ENCODE assay signal across 8 mouse cellular contexts in genomic region chr1:165658602-165659001, GRCm38 (mm10). TPM values are rescaled to one million over a fixed set of nuclear protein-coding genes. Genes with fewer than 3 reads are reported as not detected.
A peak's percentile ranks its signal among the peaks of the same experiment; 100 is the strongest.
DNase-seq lines count a peak whose midpoint lies in the region; ATAC-seq and TF ChIP-seq lines count a peak whose summit lies in the region.

No protein-coding gene starts in this region.

- H3K4me3 ChIP-seq in ES-Bruce4 (ENCODE audit: low read depth, low read length) = no peak overlapping the region
- no peak overlapping the region for H3K4me3 ChIP-seq in liver, embryonic 14.5 days (ENCODE audit: insufficient read depth in 1 of 2, low read depth in 2 of 2, low read length in 2 of 2)

- no peak for TF ChIP-seq POLR2A in ES-Bruce4 (IDR thresholded peaks at IDR 0.05; ENCODE audit: insufficient read depth, low read length)

- peak; percentile 89 for TF ChIP-seq CTCF in ES-Bruce4 (IDR thresholded peaks at IDR 0.05; ENCODE audit: low read depth, low read length)
- peak; percentile 86 for TF ChIP-seq CTCF in liver, embryonic 14.5 days (IDR thresholded peaks at IDR 0.05; ENCODE audit: low read depth)

- WGBS in liver, embryonic 14.5 days (ENCODE audit: insufficient replicate concordance) = 27% methylated on average over 5 of the region's 5 CpGs

- peak; percentile 57 for ATAC-seq in granulocyte monocyte progenitor cell, adult 5-6 weeks (replicated peaks; ENCODE audit: poor library complexity, severe bottlenecking)
- peak; percentile 32; the same call in 1 of the 2 replicates for ATAC-seq in liver, embryonic 14.5 days (ENCODE audit: insufficient read depth)

- H3K4me1 ChIP-seq in ES-Bruce4 (ENCODE audit: control insufficient read depth, insufficient read depth, low read length) = peaks cover 1% of the 10 kb centered on the region
- no peaks in the 10 kb centered on the region for H3K4me1 ChIP-seq in liver, embryonic 14.5 days (replicated peaks; ENCODE audit: control insufficient read depth in 2 of 2, insufficient read depth in 2 of 2, low read length in 1 of 2)

- H3K9ac ChIP-seq in ES-Bruce4 (ENCODE audit: low read depth, poor library complexity, severe bottlenecking) = no peak overlapping the region
- H3K9ac ChIP-seq in liver, embryonic 14.5 days (replicated peaks) = no peak overlapping the region

- H3K27ac ChIP-seq in ES-Bruce4 (ENCODE audit: insufficient read depth, low read length) = no peak overlapping the region
- H3K27ac ChIP-seq in liver, embryonic 14.5 days = no peak overlapping the region

- H3K9me3 ChIP-seq in ES-Bruce4 (replicated peaks; ENCODE audit: control insufficient read depth, insufficient read depth, low read length, poor library complexity, severe bottlenecking) = no peaks in the 10 kb centered on the region
- H3K9me3 ChIP-seq in liver, embryonic 14.5 days (ENCODE audit: control insufficient read depth, low read length) = no peaks in the 10 kb centered on the region

- no peaks in the 10 kb centered on the region for H3K36me3 ChIP-seq in ES-Bruce4 (ENCODE audit: control insufficient read depth, insufficient read depth, low read length, poor library complexity, severe bottlenecking)
- no peaks in the 10 kb centered on the region for H3K36me3 ChIP-seq in liver, embryonic 14.5 days (replicated peaks; ENCODE audit: control insufficient read depth, insufficient read depth, low read depth)

- H3K4me2 ChIP-seq in liver, embryonic 14.5 days (ENCODE audit: low read depth) = no peak overlapping the region

- no peaks in the 10 kb centered on the region for H3K27me3 ChIP-seq in ES-Bruce4 (ENCODE audit: control insufficient read depth, insufficient read depth, low read length, poor library complexity, severe bottlenecking)
- H3K27me3 ChIP-seq in liver, embryonic 14.5 days (ENCODE audit: control insufficient read depth, insufficient read depth, low read length) = no peaks in the 10 kb centered on the region

- TF ChIP-seq EP300 in ES-Bruce4 (IDR thresholded peaks at IDR 0.05; ENCODE audit: insufficient read depth, low read depth, low read length) = no peak
- no peak for TF ChIP-seq EP300 in liver, embryonic 14.5 days (IDR thresholded peaks at IDR 0.05; ENCODE audit: low read depth)

- DNase-seq in adrenal gland, adult 2 months = peak; percentile 79
- peak; percentile 88 for DNase-seq in embryo, embryonic 11 days
- DNase-seq in kidney, postnatal 4 days = peak; percentile 82 to 88
- DNase-seq in liver, embryonic 14.5 days (ENCODE audit: low read depth in 3 of 3, low spot score in 3 of 3) = peak; percentile 42 to 47 (median 42)
- peak; percentile 65 for DNase-seq in ovary, postnatal 14 days (ENCODE audit: low spot score)
- peak; percentile 67 for DNase-seq in urinary bladder, postnatal 25 days (ENCODE audit: low spot score)

RNA-seq across cellular contexts. Expression of gene Mpzl1, which starts 24.3 kb away (rescaled TPM):
- polyA plus RNA-seq in ES-Bruce4 (2011; ENCODE audit: insufficient read depth, insufficient read length, low read depth, missing spikeins) = 119 and 122 TPM in 2 replicates
- 10 to 100 TPM; 14.1 to 21.5 TPM for total RNA-seq in adrenal gland, adult 2 months (2021)
- polyA plus RNA-seq in adrenal gland, adult 2 months (2012; rRNA removed) = 12.8 and 12.9 TPM in 2 replicates
- total RNA-seq in granulocyte monocyte progenitor cell, adult 5-6 weeks (2014; fragmentation: Nextera tagmentation) = 0.98 and 20.5 TPM in 2 replicates
- total RNA-seq in granulocyte monocyte progenitor cell, adult 5-6 weeks (2017) = 0.41 and 0.73 TPM in 2 replicates
- 18.1 and 19.4 TPM in 2 replicates for polyA plus RNA-seq in liver, embryonic 14.5 days (2012; rRNA removed)
- 24.6 and 25.1 TPM in 2 replicates for polyA plus RNA-seq in liver, embryonic 14.5 days (2014; fragmentation: Nextera tagmentation; extraction: Ambion mirVana)

RNA-seq across cellular contexts. Expression of gene Rcsd1, which starts 51.0 kb away (rescaled TPM):
- polyA plus RNA-seq in ES-Bruce4 (2011; ENCODE audit: insufficient read depth, insufficient read length, low read depth, missing spikeins) = 2.0 and 2.7 TPM in 2 replicates
- 10 to 100 TPM; 13.5 to 16.0 TPM for total RNA-seq in adrenal gland, adult 2 months (2021)
- 4.4 and 4.9 TPM in 2 replicates for polyA plus RNA-seq in adrenal gland, adult 2 months (2012; rRNA removed)
- 68.0 and 79.0 TPM in 2 replicates for total RNA-seq in granulocyte monocyte progenitor cell, adult 5-6 weeks (2014; fragmentation: Nextera tagmentation)
- total RNA-seq in granulocyte monocyte progenitor cell, adult 5-6 weeks (2017) = 99.9 and 116 TPM in 2 replicates
- 3.5 and 4.8 TPM in 2 replicates for polyA plus RNA-seq in liver, embryonic 14.5 days (2012; rRNA removed)
- polyA plus RNA-seq in liver, embryonic 14.5 days (2014; fragmentation: Nextera tagmentation; extraction: Ambion mirVana) = 2.4 and 3.4 TPM in 2 replicates
